Mouse (Mus musculus) heart, embryonic 15.5 days (tissue): Measurements from ENCODE around the gene Fnip1. TPM values are rescaled to one million over a fixed set of nuclear protein-coding genes. Genes with fewer than 3 reads are reported as not detected.

Source experiments
- ATAC-seq: fragments of 200-750 bp; cut with Nextera tagmentation; replicated peaks from 2 replicates; pipeline ENCODE4 v1.8.0; 2017; ENCODE audit warnings: low read depth, moderate TSS enrichment; ENCODE audit not compliant: insufficient number of reproducible peaks, insufficient read depth, low FRiP score
- H3K27ac ChIP-seq: fragments of 300-500 bp; sonication (generic); 2 replicates; pipeline ENCODE4 v1.5.1; 2015; ENCODE audit warnings: mild to moderate bottlenecking, inconsistent platforms
- H3K27me3 ChIP-seq: fragments of 300-500 bp; sonication (generic); 2 replicates; pipeline ENCODE4 v1.6.1; 2015; ENCODE audit warnings: inconsistent platforms
- H3K36me3 ChIP-seq: fragments of 300-500 bp; sonication (generic); 2 replicates; pipeline ENCODE4 v1.6.1; 2015; ENCODE audit warnings: mild to moderate bottlenecking, inconsistent platforms
- H3K4me1 ChIP-seq: fragments of 300-500 bp; sonication (generic); replicated peaks from 2 replicates; pipeline ENCODE4 v1.6.1; 2015; ENCODE audit warnings: inconsistent platforms
- H3K4me2 ChIP-seq: fragments of 300-500 bp; sonication (generic); 2 replicates; pipeline ENCODE4 v1.6.1; 2015; ENCODE audit warnings: inconsistent platforms, mild to moderate bottlenecking, moderate library complexity
- H3K4me3 ChIP-seq: fragments of 300-500 bp; sonication (generic); 2 replicates; pipeline ENCODE4 v1.5.1; 2015; ENCODE audit warnings: mild to moderate bottlenecking, inconsistent platforms
- H3K9ac ChIP-seq: fragments of 300-500 bp; sonication (generic); 2 replicates; pipeline ENCODE4 v1.6.1; 2015; ENCODE audit warnings: mild to moderate bottlenecking, inconsistent platforms
- H3K9me3 ChIP-seq: fragments of 300-500 bp; sonication (generic); replicated peaks from 2 replicates; pipeline ENCODE4 v1.6.1; 2016; ENCODE audit warnings: inconsistent platforms
- WGBS: fragments of 180-500 bp; shearing (Covaris S2); methylation state at CpG from one replicate; pipeline ENCODE4 v1.1.7; 2015; ENCODE audit warnings: mixed read lengths; 5-methylcytosine and 5-hydroxymethylcytosine counted together
- polyA plus RNA-seq: library from polyadenylated mRNA; unstranded; fragments of >200 nt; fragmentation: Nextera tagmentation; extraction: Ambion mirVana; gene quantifications from 2 replicates; pipeline ENCODE4 v1.2.1, GENCODE M21; 2015

Fnip1 gene
- polyA plus RNA-seq, 1 experiment from 2014 or later = 9.2 TPM

DNA sequence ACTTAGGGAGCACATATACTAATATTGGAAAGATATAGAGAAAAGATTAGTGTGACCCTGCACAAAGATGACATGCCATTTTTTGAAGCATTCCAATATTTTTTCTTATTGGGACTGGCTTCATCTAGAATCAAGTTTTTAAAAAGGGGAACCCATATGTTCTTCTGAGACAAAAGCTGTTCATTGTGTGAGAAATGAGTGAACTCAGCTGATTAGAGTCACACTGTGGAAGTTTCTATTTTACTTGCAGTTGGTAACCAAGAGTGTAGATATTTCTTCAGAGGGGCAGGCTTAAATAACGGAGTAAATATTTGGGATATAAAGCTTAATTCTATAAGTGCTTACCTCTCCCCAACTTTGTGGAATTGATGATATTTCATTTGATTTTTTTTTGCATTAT is 20.2 kb downstream of the Fnip1 start:
- Histone ChIP-seq H3K4me1 (peaks cover 6% of the 10 kb centered on the region; the same call in 1 of the 2 replicates), H3K9ac (no peak overlapping the region), H3K27me3 (no peaks in the 10 kb centered on the region), H3K27ac (no peak overlapping the region), H3K9me3 (no peaks in the 10 kb centered on the region), H3K36me3 (no peaks in the 10 kb centered on the region), H3K4me3 (no peak overlapping the region), H3K4me2 (no peak overlapping the region)
- 82% methylated on average over 1 of the region's 1 CpGs for WGBS
- no peak for ATAC-seq

DNA sequence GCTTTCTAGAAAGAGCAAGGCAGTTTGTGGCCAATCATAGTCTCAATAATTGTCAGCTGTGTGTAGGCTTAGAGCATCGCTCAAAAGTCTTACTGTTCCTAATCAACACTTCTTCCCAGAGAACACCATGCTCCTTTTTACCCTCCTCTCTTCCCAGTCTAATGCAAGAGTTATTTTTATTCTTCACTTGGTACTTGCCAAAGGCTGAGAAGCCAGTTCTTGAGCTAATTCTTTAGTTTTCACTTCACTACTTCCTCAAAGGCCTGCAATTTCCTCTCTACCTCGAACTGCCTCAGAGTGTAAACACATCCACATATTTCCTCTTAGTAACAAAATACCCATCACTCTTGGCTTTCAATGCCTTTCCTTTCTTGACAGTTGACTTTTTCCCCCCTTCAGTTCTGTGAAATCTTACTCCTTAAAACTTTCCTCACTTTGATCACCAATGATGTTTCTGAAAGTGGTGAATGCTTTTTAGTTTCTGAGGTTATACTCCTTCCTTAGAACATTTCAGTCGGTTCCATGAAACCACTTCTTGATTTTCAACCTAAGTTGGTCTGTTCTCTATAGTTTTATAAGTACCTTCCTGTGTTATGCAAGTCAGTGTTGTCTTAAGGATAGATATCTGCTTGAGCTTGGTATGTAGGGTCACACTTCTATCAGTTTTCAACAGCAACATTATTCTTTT is 26.7 kb downstream of the Fnip1 start:
- H3K4me3 ChIP-seq = no peak overlapping the region
- no peak overlapping the region for H3K9ac ChIP-seq
- ATAC-seq = no peak
- H3K36me3 ChIP-seq = peaks cover 6% of the 10 kb centered on the region; the same call in 1 of the 2 replicates
- no peak overlapping the region for H3K4me2 ChIP-seq
- no peaks in the 10 kb centered on the region for H3K27me3 ChIP-seq
- WGBS = 46% methylated on average over 3 of the region's 3 CpGs
- no peaks in the 10 kb centered on the region for H3K9me3 ChIP-seq
- peaks cover 9% of the 10 kb centered on the region for H3K4me1 ChIP-seq
- H3K27ac ChIP-seq = peak overlapping the region; percentile 29; the same call in 1 of the 2 replicates

DNA sequence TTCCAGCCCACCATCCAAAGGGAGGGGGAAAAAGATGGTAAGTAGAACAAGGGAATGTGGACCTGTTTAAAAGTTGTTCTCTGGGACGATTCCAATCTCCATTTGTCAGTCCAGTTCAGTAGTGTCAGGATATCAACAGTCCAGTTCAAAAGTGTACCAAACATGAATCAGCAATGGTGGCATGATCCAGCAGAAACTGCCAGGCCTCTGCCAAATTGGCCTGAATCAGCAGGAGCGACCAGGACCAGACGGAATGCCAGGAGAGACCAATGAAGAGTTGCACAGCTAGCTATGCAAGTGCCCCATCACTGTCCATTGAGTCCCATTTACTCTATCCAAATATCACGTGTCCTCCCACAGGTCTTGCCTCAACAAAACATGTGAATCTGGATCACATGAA is 34.2 kb downstream of the Fnip1 start:
- no peaks in the 10 kb centered on the region for H3K27me3 ChIP-seq
- no peak overlapping the region for H3K4me3 ChIP-seq
- no peaks in the 10 kb centered on the region for H3K9me3 ChIP-seq
- no peak overlapping the region for H3K9ac ChIP-seq
- no peaks in the 10 kb centered on the region for H3K4me1 ChIP-seq
- H3K27ac ChIP-seq = no peak overlapping the region
- WGBS = 94% methylated on average over 4 of the region's 4 CpGs
- H3K4me2 ChIP-seq = no peak overlapping the region
- H3K36me3 ChIP-seq = peaks cover 21% of the 10 kb centered on the region
- ATAC-seq = no peak

DNA sequence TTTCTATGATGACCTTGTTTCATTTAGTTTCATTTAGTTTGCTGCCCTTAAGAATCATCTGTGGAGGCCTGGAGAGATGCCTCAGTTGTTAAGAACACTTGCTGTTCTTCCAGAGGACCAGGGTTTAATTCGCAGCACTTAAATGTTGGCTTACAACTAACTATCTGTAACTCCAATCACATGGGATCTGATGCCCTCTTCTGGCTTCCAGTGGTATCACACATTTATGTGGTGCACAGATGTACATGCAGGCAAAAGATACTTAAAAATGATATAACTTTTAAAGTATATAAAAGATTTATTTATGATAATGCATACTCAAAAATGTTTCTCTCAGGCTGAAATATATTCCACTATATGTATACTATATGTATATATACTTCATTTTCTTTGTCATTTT is 40.4 kb downstream of the Fnip1 start:
- no peak overlapping the region for H3K4me3 ChIP-seq
- WGBS = 89% methylated on average over 1 of the region's 1 CpGs
- no peaks in the 10 kb centered on the region for H3K9me3 ChIP-seq
- no peaks in the 10 kb centered on the region for H3K27me3 ChIP-seq
- H3K4me1 ChIP-seq = no peaks in the 10 kb centered on the region
- ATAC-seq = no peak
- no peak overlapping the region for H3K4me2 ChIP-seq
- H3K36me3 ChIP-seq = peaks cover 23% of the 10 kb centered on the region
- no peak overlapping the region for H3K27ac ChIP-seq
- no peak overlapping the region for H3K9ac ChIP-seq

DNA sequence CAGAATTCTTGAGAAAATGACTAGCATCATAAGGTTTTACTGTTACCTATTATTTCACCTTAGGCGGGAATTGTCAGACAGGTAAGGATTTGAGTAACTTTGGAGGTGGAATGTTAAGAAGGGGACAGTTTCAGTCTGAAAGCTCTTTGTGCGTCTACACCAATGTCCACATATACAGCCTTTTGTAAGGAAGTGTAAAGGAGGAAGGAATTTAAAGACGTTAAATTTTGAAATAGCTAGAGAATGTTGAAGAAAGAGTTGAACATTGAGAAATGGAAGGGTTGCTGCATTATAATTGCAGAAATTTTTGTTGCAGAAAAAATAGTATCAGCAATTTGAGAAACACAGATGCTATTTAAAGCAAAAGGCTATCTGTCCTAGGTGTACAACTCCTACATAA is 48.0 kb downstream of the Fnip1 start:
- H3K27me3 ChIP-seq = no peaks in the 10 kb centered on the region
- WGBS = 83% methylated on average over 3 of the region's 3 CpGs
- H3K4me3 ChIP-seq = no peak overlapping the region
- H3K9me3 ChIP-seq = no peaks in the 10 kb centered on the region
- no peak overlapping the region for H3K4me2 ChIP-seq
- H3K27ac ChIP-seq = no peak overlapping the region
- ATAC-seq = no peak
- H3K4me1 ChIP-seq = no peaks in the 10 kb centered on the region
- H3K9ac ChIP-seq = no peak overlapping the region
- peaks cover 9% of the 10 kb centered on the region for H3K36me3 ChIP-seq

DNA sequence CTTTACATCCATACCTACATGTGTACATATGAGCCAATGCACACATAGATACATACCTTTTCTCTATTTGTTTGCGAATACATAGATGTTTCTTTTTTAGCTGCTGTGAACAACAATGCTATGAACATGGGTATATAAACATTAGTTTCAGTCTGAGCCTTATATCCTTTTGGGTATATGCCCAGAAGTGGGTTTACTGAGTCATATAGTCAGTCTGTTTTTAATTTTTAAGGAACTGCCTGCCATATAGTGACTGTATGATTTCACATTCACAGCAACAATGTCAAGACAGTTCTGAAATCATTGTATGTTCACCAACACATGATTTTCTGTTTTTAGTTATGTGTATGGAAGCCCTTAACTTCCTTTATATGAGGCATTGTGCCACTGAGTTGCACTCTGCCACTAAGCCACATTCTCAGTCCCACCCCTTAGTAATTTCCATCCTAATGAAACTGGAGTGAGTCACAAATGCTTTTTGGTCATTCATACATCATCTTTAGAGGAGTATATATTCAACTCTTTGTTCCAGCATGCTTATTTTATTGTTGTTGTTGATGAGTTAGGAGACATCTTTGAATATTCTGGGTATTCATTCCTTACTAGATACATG is 54.1 kb downstream of the Fnip1 start:
- Histone ChIP-seq H3K36me3 (peaks cover 6% of the 10 kb centered on the region; the same call in 1 of the 2 replicates), H3K4me2 (no peak overlapping the region), H3K4me3 (no peak overlapping the region), H3K9ac (no peak overlapping the region), H3K27ac (no peak overlapping the region), H3K27me3 (no peaks in the 10 kb centered on the region), H3K4me1 (0 out of 2 replicates have a peak, but pooled peaks cover 2% of the 10 kb centered on the region), H3K9me3 (no peaks in the 10 kb centered on the region)
- whole genome bisulfite sequencing = 96% methylated on average over 1 of the region's 1 CpGs
- ATAC-seq = no peak

DNA sequence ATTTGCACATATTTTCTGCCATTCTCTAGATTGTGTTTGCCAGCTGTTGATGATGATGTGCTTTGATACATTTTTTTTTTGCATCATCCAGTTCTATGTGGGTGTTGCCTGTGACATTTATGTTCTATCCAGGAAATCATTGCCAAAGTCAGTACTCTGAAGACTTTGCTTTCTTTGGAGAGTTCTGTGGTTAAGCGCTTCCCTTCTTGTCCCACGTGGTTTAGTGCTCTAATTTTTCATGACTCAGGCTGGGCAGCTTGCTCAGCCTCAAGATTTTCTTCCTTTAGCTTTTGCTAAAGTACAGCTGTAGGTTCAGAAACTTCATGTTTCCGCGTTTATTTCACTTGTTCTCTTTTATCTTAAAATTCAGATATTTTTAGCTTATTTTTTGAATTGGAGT is 54.6 kb downstream of the Fnip1 start:
- H3K4me1 ChIP-seq = 0 out of 2 replicates have a peak, but pooled peaks cover 2% of the 10 kb centered on the region
- H3K27me3 ChIP-seq = no peaks in the 10 kb centered on the region
- H3K9me3 ChIP-seq = no peaks in the 10 kb centered on the region
- no peak overlapping the region for H3K9ac ChIP-seq
- H3K27ac ChIP-seq = no peak overlapping the region
- ATAC-seq = no peak
- H3K36me3 ChIP-seq = peaks cover 6% of the 10 kb centered on the region; the same call in 1 of the 2 replicates
- no peak overlapping the region for H3K4me3 ChIP-seq
- no peak overlapping the region for H3K4me2 ChIP-seq
- WGBS = 68% methylated on average over 4 of the region's 4 CpGs

DNA sequence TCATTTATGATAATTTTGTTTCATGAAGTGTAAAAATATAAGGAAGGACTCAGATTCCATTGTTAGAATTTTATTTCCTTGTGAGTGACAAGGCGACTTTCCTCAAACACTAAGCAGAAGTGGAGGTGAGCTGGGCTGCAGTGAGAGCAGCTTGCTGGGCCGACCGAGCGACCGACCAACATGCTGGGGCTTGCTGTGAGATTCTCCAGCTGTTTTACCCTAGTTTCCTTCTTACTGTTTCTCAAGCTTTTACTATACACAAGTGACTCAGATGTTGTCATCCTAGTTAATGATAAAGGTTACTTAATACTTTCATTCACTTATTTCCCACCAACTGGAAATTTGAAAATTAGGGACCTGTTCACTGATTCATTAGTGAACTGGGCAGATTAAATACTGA is 61.8 kb downstream of the Fnip1 start:
- no peaks in the 10 kb centered on the region for H3K4me1 ChIP-seq
- H3K27ac ChIP-seq = no peak overlapping the region
- no peaks in the 10 kb centered on the region for H3K27me3 ChIP-seq
- H3K9me3 ChIP-seq = no peaks in the 10 kb centered on the region
- peaks cover 36% of the 10 kb centered on the region for H3K36me3 ChIP-seq
- WGBS = 72% methylated on average over 5 of the region's 5 CpGs
- no peak overlapping the region for H3K4me3 ChIP-seq
- H3K9ac ChIP-seq = no peak overlapping the region
- H3K4me2 ChIP-seq = no peak overlapping the region
- no peak for ATAC-seq

DNA sequence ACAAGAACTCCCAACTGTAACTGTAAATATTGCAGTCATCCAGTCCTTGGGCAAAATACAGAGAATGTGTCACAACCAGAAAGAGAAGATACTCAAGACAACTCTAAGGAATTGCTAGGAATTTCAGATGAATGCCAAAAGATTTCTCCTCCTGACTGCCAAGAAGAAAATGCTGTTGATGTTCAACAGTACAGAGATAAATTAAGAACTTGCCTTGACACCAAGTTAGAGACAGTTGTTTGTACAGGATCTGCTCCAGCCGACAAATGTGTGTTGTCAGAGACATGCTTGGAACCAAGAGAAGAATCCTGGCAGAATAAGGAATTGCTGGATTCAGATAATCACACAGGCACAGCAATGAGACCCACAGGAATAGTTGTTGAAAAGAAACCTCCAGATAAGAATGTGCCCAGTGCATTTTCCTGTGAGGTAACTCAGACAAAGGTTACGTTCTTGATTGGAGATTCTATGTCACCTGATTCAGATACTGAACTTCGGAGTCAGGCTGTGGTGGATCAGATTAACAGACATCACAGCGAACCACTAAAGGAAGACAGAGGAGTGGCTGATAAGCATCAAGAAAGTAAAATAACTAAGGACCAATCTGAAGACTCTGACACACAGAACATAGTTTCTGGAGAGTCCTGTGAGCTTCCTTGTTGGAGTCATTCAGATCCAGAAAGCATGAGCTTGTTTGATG is 64.7 kb downstream of the Fnip1 start:
- ATAC-seq = no peak
- H3K27ac ChIP-seq = no peak overlapping the region

DNA sequence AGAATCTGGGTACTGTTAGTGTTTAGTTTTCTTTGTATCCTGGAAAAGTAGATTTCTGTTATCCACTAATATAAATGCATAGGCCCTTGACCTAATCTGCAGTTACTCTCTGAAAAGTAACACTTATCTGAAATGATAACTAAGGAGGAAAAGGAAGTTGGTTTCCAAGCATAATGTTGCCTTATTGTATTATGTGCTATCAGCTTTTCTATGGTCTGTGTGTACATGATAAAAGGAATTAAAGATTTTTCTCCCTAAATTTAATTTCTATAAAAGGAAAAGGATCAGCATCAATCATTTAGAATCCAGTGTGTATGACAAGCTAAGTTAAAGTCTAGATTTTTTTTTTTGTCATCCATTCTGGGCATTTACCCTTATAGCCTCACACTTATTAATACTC is 75.6 kb downstream of the Fnip1 start:
- no peak overlapping the region for H3K4me3 ChIP-seq
- H3K27me3 ChIP-seq = no peaks in the 10 kb centered on the region
- no peaks in the 10 kb centered on the region for H3K4me1 ChIP-seq
- no peaks in the 10 kb centered on the region for H3K9me3 ChIP-seq
- no peak overlapping the region for H3K9ac ChIP-seq
- H3K36me3 ChIP-seq = peaks cover 21% of the 10 kb centered on the region
- no peak overlapping the region for H3K4me2 ChIP-seq
- ATAC-seq = no peak
- no peak overlapping the region for H3K27ac ChIP-seq

More for the DNA sequence above, 64.7 kb downstream of the Fnip1 start:
- no peak overlapping the region for H3K4me3 ChIP-seq
- peaks cover 45% of the 10 kb centered on the region for H3K36me3 ChIP-seq
- no peaks in the 10 kb centered on the region for H3K4me1 ChIP-seq
- H3K9me3 ChIP-seq = no peaks in the 10 kb centered on the region
- H3K4me2 ChIP-seq = no peak overlapping the region
- no peaks in the 10 kb centered on the region for H3K27me3 ChIP-seq
- H3K9ac ChIP-seq = no peak overlapping the region
- 49% methylated on average over 4 of the region's 4 CpGs for WGBS

DNA sequence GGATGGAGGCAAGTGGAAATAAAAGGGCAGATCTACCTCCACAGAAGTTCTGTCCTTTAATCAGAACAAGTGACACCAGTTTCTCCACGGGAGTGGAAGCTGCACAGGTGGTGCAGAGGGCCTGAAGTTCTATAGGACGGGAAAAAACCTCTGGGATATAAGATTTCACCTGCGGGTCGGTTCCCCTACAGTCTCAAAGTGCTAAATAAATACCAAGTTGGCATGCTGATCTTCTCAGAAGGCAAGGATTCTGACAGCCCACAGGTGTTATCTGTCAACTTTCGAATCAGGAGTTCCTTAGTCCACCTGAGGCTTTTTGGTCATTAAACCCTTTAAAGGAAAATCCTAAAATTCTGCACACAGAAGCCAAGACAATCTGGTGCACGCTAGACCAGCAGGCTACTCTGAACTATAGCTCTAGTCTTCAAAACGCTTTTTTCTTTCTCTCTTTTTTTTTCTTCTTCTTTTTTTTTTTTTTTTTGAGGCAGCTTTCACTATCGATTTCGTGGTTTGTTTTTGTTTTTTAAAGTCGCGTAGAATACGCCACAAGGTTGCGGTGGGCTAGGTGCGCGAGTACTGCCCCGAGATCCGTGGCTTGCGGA is 84.0 kb downstream of the Fnip1 start:
- H3K4me1 ChIP-seq = peaks cover 34% of the 10 kb centered on the region
- H3K4me3 ChIP-seq = peak overlapping the region; percentile 99
- peak overlapping the region; percentile 98 for H3K27ac ChIP-seq
- no peaks in the 10 kb centered on the region for H3K27me3 ChIP-seq
- no peaks in the 10 kb centered on the region for H3K36me3 ChIP-seq
- 2% methylated on average over 18 of the region's 18 CpGs for WGBS
- H3K9me3 ChIP-seq = no peaks in the 10 kb centered on the region
- H3K9ac ChIP-seq = peak overlapping the region; percentile 69
- peak overlapping the region; percentile 71 for H3K4me2 ChIP-seq
- ATAC-seq = no peak
